Mouse (Mus musculus): ENCODE results near the gene Iyd.
"Not testable (repeated sequence)": the region's sequence is repeated elsewhere in the genome, so short reads cannot be mapped to it uniquely, and the experiment has no call there.

The Iyd gene

GRCm38 (mm10) chr10:3540003-3540827 lies at the start of gene Iyd:
Gene Iyd, plus strand, starts transcription at chr10:3540240.
- DNase-seq: no peak

GRCm38 (mm10) chr10:3496791-3497190 lies 43.2 kb upstream of the Iyd start:
- DNase-seq: peak; percentile 35 to 42

GRCm38 (mm10) chr10:3500846-3501245 lies 39.2 kb upstream of the Iyd start:
- not testable (repeated sequence) for DNase-seq

- DNase-seq: peak; percentile 88 to 93
Observed at GRCm38 (mm10) chr10:3507484-3508221, 32.4 kb upstream of the Iyd start.

- no peak for DNase-seq
Observed at GRCm38 (mm10) chr10:3508222-3508588, 31.8 kb upstream of the Iyd start.

GRCm38 (mm10) chr10:3508746-3509145 lies 31.3 kb upstream of the Iyd start:
- DNase-seq: no peak

GRCm38 (mm10) chr10:3509663-3510277 lies 30.3 kb upstream of the Iyd start:
- DNase-seq: no peak

DNA sequence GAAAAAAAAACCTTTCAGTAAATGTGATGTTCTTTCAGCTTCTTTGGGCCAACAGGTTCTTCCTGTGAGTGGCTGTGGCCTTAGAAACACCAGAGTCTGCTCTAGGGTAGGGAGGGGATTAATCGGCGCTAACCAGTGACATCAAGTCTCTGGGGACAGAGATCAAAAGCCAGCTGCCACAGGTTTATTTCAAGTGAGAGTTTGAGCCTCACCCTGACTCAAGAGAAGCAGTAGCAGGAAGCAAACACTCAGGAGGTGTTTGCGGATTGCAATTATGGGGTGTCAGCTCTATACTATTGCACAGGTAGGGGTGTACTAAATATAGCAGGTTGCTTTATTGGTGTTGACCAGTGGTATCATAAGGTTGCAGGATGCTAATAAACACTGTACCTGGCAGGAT lies 29.6 kb upstream of the Iyd start:
- DNase-seq: no peak

- no peak for DNase-seq
Observed at GRCm38 (mm10) chr10:3511401-3511800, 28.6 kb upstream of the Iyd start.

DNA sequence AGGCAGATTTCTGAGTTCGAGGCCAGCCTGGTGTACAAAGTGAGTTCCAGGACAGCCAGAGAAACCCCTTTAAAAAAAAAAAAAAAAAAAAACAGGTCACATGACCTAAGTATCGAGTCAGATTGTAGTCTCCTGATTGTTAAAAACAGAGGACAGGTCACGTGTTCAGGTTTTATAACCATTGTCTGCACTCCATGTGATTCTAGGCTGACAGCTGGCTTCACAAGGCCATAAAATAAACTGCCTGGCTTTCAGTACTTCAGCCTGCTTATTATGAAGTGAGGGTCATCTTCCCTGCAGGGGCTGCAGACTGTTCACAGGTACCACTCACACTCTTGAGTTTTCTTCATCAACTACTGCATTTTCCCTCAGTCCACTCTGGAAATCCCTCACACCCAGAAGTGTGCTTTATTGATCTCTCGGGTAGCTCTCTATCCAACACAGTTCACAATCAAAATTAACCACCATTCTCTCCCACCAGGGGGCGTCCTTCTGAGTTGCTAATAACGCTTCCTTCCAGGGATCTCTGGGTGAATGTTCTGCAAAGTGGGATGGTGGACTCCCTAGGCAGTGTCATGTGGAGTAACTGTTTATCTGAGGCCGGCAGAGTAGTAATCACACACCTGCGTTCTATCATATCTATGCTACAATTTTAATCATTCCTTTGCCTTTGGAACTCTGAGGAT lies 27.3 kb upstream of the Iyd start:
- DNase-seq: peak; percentile 43 to 67

- DNase-seq: no peak
Observed at GRCm38 (mm10) chr10:3513947-3514346, 26.1 kb upstream of the Iyd start.

GRCm38 (mm10) chr10:3514634-3515033 lies 25.4 kb upstream of the Iyd start:
- no peak for DNase-seq

DNA sequence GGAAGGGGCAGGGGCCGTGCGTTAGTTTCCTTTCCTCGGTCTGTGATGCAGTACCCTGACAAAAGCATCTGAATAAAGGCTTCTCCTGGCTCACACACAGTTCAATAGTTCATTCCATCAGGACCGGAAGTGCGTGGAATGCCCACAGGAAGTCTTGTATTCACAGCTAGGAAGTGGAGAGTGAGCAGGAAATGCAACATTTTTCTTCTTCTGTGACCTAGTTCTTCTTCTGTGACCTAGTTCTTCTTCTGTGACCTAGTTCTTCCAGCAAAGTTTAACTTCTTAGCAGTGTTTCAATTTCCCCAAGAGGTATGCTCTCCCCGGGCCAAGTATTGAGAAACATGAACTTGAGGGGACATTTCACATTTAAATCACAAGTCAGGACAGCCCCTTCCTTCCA lies 23.6 kb upstream of the Iyd start:
- no peak for DNase-seq

DNA sequence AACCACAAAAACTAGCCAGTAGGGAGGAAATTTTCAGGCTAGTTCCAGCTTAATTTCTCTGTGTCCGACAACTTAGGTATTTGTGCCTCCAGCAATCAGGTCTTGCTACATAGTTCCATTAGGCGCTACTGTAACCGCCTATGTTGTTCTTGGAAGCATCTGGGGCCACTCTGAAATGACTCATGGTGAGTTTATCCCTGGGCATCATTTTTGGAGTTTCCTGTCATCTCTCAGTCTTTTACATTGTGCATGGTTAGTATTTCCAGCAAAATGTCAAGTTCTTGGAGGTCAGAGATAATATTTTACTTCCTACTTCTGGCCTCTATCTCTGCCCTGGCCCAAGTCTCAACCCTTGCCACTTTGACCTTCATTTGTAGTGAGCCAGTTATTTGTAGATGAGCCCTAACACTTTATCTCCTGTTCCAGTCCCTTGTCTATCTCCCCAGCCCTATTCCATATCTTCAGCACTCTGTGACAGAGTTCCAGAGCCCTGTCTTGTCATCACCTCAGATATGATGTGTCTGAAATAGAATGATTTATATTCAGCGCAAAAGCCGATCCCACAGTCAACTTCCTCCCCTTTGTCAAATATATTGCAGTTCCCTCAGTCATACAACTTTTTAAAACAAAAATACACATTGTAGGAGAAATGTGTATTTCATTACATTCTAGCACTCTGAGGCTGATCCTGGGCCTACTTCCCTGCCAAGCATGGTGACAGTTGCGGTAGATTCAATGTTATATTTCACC lies 16.8 kb upstream of the Iyd start:
- no peak for DNase-seq

GRCm38 (mm10) chr10:3524513-3524912 lies 15.5 kb upstream of the Iyd start:
- DNase-seq: no peak

- no peak for DNase-seq
Observed at GRCm38 (mm10) chr10:3525420-3526019, 14.5 kb upstream of the Iyd start.

DNA sequence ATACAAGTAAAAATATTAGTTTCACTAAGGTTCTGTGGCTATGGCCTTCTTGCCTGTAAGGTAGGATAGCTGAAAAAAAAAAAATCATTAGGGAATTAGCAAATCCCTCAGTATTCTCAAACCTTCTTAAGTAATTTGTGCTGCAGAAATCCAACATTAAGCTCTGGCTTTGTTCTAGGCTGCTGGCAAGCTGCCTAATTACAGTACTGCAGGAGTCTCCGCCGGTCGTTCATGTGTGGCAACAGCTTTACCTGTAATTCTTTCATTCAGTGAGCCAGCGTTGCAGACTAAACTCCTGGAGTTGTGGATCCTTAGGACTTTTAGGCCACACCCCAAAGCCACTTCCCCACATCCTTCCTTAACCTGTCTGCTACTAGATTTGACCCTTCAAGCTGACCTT lies 10.2 kb upstream of the Iyd start:
- peak; percentile 64 to 65 for DNase-seq

DNA sequence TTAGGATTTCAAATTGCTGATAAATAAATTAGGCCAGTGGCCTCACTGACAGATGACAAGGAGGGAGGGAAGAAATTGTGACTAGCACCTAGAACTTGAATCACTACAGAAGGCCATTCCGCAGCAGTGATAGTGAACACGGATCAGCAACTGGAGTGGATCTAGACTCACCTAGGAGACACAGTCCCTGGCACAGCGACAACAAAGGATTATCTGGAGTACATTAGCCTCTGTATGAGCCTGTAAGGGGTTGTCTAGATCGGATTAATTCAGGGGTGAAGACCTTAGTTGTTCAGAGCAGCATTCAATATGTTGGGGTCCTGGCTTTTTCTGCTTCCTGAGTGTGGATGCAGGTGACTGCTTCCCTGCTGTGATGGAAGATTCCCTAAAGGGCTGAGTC lies 9.4 kb upstream of the Iyd start:
- DNase-seq: peak in 1 of 2 experiments; percentile 46

DNA sequence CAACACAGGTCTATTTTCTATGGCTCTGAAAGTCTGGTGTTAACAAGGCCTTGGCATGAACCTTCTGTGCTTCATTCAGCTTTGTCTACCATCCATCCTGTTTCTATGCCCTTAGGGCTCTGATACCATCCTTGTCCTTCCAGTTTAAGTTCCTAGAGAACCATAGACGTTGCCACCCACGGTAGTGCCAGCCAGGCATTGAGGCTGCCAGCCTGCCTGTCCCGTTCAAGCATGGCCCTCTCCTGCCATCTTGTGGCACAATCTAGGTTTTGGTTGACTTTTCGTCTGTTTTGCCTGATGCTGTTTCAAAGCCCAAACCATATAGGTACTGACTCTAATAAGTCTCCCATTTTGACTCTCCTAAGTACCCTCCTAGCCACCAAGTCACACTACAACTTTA lies 8.7 kb upstream of the Iyd start:
- DNase-seq: peak; percentile 95

GRCm38 (mm10) chr10:3534445-3534844 lies 5.6 kb upstream of the Iyd start:
- peak; percentile 74 to 78 for DNase-seq

DNA sequence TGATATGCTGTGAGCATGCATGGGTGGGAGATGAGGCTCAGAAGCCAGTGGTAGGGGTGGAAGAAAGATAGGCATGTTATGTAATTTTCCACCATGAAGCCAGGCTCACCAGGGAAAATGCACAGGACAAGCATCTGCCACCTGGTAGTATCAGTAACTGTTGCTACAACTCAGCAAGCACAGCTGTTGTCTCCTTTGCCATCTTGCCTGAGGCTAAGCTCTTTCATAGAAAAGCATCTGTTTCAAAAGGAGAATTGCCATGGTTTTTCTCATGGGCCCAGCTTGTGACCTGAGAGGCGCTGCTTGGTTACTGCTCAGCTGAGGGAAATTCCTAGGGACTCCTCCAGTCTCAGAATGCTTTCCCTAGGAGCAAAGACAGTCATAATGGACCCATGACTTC lies 3.7 kb upstream of the Iyd start:
- no peak for DNase-seq

GRCm38 (mm10) chr10:3549384-3549783 lies 9.3 kb downstream of the Iyd start:
- DNase-seq: no peak

Data from cerebellum, postnatal 14 days (tissue).